Mouse (Mus musculus) yolk sac, embryonic 10.5 days (tissue): ENCODE data around the gene Tspan11.

Experiments
- DNase-seq: peaks from one replicate; pipeline ENCODE4 v3.0.0-alpha.2; 2017; ENCODE audit warnings: low spot score

The Tspan11 gene

GRCm38 (mm10) chr6:127935105-127935504, 47.7 kb downstream of the Tspan11 start:
- DNase-seq = no peak

- no peak for DNase-seq
Measured at GRCm38 (mm10) chr6:127942421-127942820, 55.0 kb downstream of the Tspan11 start.

GRCm38 (mm10) chr6:127945725-127946124, 58.3 kb downstream of the Tspan11 start:
- peak; percentile 47 for DNase-seq

- no peak for DNase-seq
Measured at GRCm38 (mm10) chr6:127948656-127949055, 61.3 kb downstream of the Tspan11 start.

GRCm38 (mm10) chr6:127949885-127950284, 62.5 kb downstream of the Tspan11 start:
- DNase-seq = no peak

- DNase-seq = no peak
Measured at GRCm38 (mm10) chr6:127953071-127953470, 65.7 kb downstream of the Tspan11 start.

- DNase-seq = no peak
Measured at GRCm38 (mm10) chr6:127956172-127956571, 68.8 kb downstream of the Tspan11 start.

GRCm38 (mm10) chr6:127960203-127960602, 72.8 kb downstream of the Tspan11 start:
- DNase-seq = no peak

- no peak for DNase-seq
Measured at GRCm38 (mm10) chr6:127965497-127965896, 78.1 kb downstream of the Tspan11 start.

- DNase-seq = no peak
Measured at GRCm38 (mm10) chr6:127969709-127970108, 82.3 kb downstream of the Tspan11 start.

- peak; percentile 32 for DNase-seq
Measured at GRCm38 (mm10) chr6:127970120-127970519, 82.7 kb downstream of the Tspan11 start.

- DNase-seq = no peak
Measured at GRCm38 (mm10) chr6:127970848-127971247, 83.5 kb downstream of the Tspan11 start.

GRCm38 (mm10) chr6:127971931-127972330, 84.5 kb downstream of the Tspan11 start:
- DNase-seq = no peak

GRCm38 (mm10) chr6:127973553-127973952, 86.2 kb downstream of the Tspan11 start:
- DNase-seq = no peak

GRCm38 (mm10) chr6:127974000-127974399, 86.6 kb downstream of the Tspan11 start:
- DNase-seq = no peak

GRCm38 (mm10) chr6:127976695-127977094, 89.3 kb downstream of the Tspan11 start:
- DNase-seq = no peak

GRCm38 (mm10) chr6:127978941-127979340, 91.6 kb downstream of the Tspan11 start:
- no peak for DNase-seq

GRCm38 (mm10) chr6:127979831-127980230, 92.4 kb downstream of the Tspan11 start:
- DNase-seq = no peak

- DNase-seq = peak; percentile 57
Measured at GRCm38 (mm10) chr6:127980381-127981045, 93.1 kb downstream of the Tspan11 start.

- no peak for DNase-seq
Measured at GRCm38 (mm10) chr6:127981176-127981575, 93.8 kb downstream of the Tspan11 start.

- DNase-seq = no peak
Measured at GRCm38 (mm10) chr6:127986357-127986756, 99.0 kb downstream of the Tspan11 start.

- no peak for DNase-seq
Measured at GRCm38 (mm10) chr6:127987374-127987773, 100.0 kb downstream of the Tspan11 start.

- no peak for DNase-seq
Measured at GRCm38 (mm10) chr6:127988944-127989494, 101.6 kb downstream of the Tspan11 start.
